Mouse (Mus musculus) kidney, embryonic 15.5 days (tissue): ENCODE measurements around the gene Twf2. TPM values are rescaled to one million over a fixed set of nuclear protein-coding genes. Genes with fewer than 3 reads are reported as not detected.

ENCODE experiments used
- ATAC-seq: fragments of 200-750 bp; cut with Nextera tagmentation; replicated peaks from 2 replicates; pipeline ENCODE4 v1.8.0; 2017; ENCODE audit warnings: moderate TSS enrichment; ENCODE audit not compliant: low FRiP score
- H3K27ac ChIP-seq: fragments of 300-500 bp; sonication (generic); 2 replicates; pipeline ENCODE4 v1.5.1; 2015; ENCODE audit warnings: mild to moderate bottlenecking, inconsistent platforms
- H3K27me3 ChIP-seq: fragments of 300-500 bp; sonication (generic); 2 replicates; pipeline ENCODE4 v1.6.1; 2015; ENCODE audit warnings: inconsistent platforms
- H3K36me3 ChIP-seq: fragments of 300-500 bp; sonication (generic); 2 replicates; pipeline ENCODE4 v1.6.1; 2015; ENCODE audit warnings: inconsistent platforms
- H3K4me1 ChIP-seq: fragments of 300-500 bp; sonication (generic); 2 replicates; pipeline ENCODE4 v1.6.1; 2015; ENCODE audit warnings: inconsistent platforms
- H3K4me2 ChIP-seq: fragments of 300-500 bp; sonication (generic); 2 replicates; pipeline ENCODE4 v1.6.1; 2015; ENCODE audit warnings: moderate library complexity, mild to moderate bottlenecking, inconsistent platforms
- H3K4me3 ChIP-seq: fragments of 300-500 bp; sonication (generic); replicated peaks from 2 replicates; pipeline ENCODE4 v1.5.1; 2015; ENCODE audit warnings: mild to moderate bottlenecking, inconsistent platforms
- H3K9ac ChIP-seq: fragments of 300-500 bp; sonication (generic); 2 replicates; pipeline ENCODE4 v1.6.1; 2015; ENCODE audit warnings: mild to moderate bottlenecking, inconsistent platforms
- H3K9me3 ChIP-seq: fragments of 300-500 bp; sonication (generic); replicated peaks from 2 replicates; pipeline ENCODE4 v1.6.1; 2016; ENCODE audit warnings: inconsistent platforms
- WGBS: fragments of 180-500 bp; shearing (Covaris S2); methylation state at CpG from one replicate; pipeline ENCODE4 v1.1.7; 2015; ENCODE audit warnings: mixed read lengths; 5-methylcytosine and 5-hydroxymethylcytosine counted together
- polyA plus RNA-seq: library from polyadenylated mRNA; unstranded; fragments of >200 nt; fragmentation: Nextera tagmentation; extraction: Ambion mirVana; gene quantifications from 2 replicates; pipeline ENCODE4 v1.2.1, GENCODE M21; 2015

The Twf2 gene
- polyA plus RNA-seq, 1 experiment from 2014 or later = 73.4 TPM

DNA sequence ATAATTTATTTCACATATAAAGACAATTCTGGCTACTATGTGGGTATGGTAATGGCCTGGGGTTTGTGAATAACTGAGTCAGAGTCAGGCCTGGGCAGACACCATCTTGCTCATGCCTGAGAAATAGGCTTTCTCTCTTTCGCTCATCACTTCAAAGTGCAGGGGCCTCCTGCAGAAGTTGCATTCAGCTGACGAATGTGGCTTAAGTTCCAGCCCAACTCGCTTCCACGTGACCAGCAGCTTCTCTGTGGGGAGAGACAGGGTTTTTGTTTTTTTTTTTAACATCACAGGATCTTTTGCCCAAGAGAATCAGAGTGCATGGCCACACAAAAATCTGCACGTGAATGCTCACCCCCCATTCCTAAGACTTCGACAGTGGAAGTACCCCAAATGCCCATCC, 31.0 kb downstream of the Twf2 start:
- Histone ChIP-seq H3K9me3 (no peaks in the 10 kb centered on the region), H3K36me3 (peaks cover 71% of the 10 kb centered on the region), H3K4me1 (peaks cover 12% of the 10 kb centered on the region), H3K9ac (no peak overlapping the region), H3K4me2 (no peak overlapping the region), H3K27ac (no peak overlapping the region), H3K4me3 (no peak overlapping the region), H3K27me3 (no peaks in the 10 kb centered on the region)
- 64% methylated on average over 6 of the region's 6 CpGs for WGBS
- no peak for ATAC-seq

DNA sequence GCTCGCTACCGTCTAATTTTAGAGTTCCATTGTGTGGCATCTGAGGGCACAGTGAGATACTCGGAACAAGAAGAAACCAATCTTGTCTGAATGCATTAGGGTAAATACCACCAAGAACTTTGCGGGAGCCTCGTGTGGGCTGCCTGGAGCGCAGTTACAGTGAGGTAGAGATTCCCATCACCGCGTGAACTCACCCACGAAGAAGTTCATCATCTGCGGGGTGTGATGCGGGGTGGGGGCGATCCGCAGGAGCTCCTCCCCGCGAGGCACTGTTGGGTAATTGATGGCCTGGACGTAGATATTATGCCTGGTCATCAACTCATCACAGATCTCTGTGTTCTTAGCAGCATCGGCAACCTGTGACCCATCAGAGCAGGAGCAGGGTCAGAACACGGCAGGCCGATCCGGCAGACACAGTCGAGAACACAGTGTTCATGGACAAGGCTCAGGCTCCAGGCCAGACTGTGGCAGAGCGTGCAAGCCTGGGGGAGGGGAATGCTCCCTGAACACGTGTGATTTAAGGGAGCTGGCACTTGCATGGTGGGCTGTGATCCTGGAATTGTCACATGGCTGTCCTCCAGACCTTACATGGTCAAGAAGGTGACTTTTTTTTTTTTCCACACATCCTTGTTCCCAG, 32.4 kb downstream of the Twf2 start:
- Histone ChIP-seq H3K9ac (no peak overlapping the region), H3K27ac (no peak overlapping the region), H3K4me1 (peaks cover 12% of the 10 kb centered on the region), H3K4me3 (no peak overlapping the region), H3K9me3 (no peaks in the 10 kb centered on the region), H3K27me3 (no peaks in the 10 kb centered on the region), H3K4me2 (no peak overlapping the region), H3K36me3 (peaks cover 84% of the 10 kb centered on the region)
- no peak for ATAC-seq
- 66% methylated on average over 23 of the region's 23 CpGs for WGBS

DNA sequence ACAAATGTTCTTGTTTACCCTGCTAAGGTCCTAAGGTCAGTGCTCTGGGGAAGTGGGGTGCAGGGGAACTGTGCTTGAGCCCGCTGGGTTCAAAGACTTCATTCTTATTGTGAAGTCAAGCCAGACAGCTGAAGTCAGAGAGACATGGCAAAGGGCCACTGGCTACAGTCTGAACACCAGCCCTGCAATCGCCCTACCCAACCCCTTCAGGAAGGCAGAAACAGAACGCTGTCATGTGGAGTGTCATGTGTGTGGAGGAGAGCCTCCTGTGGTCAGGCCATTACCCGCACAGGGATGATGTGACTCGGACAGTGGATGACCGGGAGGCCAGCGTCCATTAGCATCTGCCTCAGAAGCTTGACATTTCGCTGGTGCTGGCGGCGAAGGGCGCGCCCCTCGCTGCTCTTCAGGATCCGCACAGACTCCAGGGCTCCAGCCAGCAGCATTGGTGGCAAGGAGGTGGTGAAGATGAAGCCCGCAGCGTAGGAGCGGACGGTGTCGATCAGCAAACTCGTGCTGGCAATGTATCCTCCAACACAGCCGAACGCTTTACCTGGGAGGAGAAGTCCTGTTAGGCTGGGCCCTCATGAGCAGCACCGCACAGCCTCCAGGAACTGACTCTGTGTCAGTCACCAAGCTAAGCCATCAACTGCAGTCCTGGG, 33.4 kb downstream of the Twf2 start:
- no peak for ATAC-seq
- Histone ChIP-seq H3K4me2 (no peak overlapping the region), H3K36me3 (peaks cover 93% of the 10 kb centered on the region), H3K27ac (no peak overlapping the region), H3K9ac (no peak overlapping the region), H3K4me1 (peaks cover 10% of the 10 kb centered on the region), H3K9me3 (no peaks in the 10 kb centered on the region), H3K4me3 (no peak overlapping the region), H3K27me3 (no peaks in the 10 kb centered on the region)
- WGBS = 86% methylated on average over 23 of the region's 23 CpGs

DNA sequence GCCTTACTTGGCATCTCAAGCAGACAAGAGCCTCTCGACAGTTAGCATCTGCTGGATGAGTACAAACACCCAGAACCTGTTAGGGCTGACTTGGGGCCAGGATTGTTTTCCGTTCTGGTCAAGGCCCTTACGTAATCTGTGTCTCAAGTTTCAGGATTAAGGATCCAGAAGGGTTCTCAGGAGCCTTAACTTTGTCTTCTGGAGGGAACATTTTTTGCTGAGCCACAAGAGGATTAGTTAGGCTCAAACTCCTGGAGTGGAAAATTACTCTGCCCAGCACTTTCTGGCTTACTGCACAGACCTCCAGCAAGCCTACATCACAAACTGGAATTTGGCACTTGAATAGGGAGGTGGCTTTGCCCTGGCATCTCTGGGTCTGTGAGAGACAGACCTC, 33.9 kb downstream of the Twf2 start:
- Histone ChIP-seq H3K4me1 (peaks cover 10% of the 10 kb centered on the region), H3K9ac (no peak overlapping the region), H3K36me3 (peaks cover 99% of the 10 kb centered on the region), H3K27me3 (no peaks in the 10 kb centered on the region), H3K4me3 (no peak overlapping the region), H3K4me2 (no peak overlapping the region), H3K9me3 (no peaks in the 10 kb centered on the region), H3K27ac (0 out of 2 replicates have a peak overlapping the region, but pooled peaks have one; percentile 23)
- 70% methylated on average over 3 of the region's 3 CpGs for WGBS
- ATAC-seq = no peak

GRCm38 (mm10) chr9:106237401-106237800, 34.5 kb downstream of the Twf2 start:
- H3K4me3 ChIP-seq = no peak overlapping the region
- ATAC-seq = no peak
- H3K27ac ChIP-seq = peak overlapping the region; percentile 23; the same call in 1 of the 2 replicates
- no peak overlapping the region for H3K9ac ChIP-seq
- no peaks in the 10 kb centered on the region for H3K27me3 ChIP-seq
- H3K4me1 ChIP-seq = peaks cover 10% of the 10 kb centered on the region
- WGBS = 74% methylated on average over 8 of the region's 8 CpGs
- H3K4me2 ChIP-seq = no peak overlapping the region
- H3K9me3 ChIP-seq = no peaks in the 10 kb centered on the region
- peaks cover 99% of the 10 kb centered on the region for H3K36me3 ChIP-seq

DNA sequence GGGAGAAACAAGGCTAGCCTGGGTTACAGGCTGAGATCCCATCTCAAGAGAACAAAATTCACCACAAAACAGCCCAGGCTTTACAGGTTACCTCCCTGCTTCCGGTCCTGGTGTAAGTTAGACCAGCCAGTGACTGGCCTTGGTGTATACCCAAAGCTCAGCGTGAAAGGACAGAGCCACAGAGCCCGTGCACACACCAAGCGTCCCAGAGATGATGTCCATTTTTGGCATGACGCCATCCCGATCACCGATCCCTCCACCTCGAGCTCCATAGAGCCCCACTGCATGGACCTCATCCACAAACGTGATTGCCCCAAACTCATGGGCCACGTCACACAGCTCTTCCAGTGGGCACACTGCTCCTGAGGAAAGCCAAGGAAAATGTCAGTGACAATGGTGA, 35.0 kb downstream of the Twf2 start:
- Histone ChIP-seq H3K4me3 (no peak overlapping the region), H3K4me1 (peaks cover 11% of the 10 kb centered on the region), H3K36me3 (peaks cover 99% of the 10 kb centered on the region), H3K9ac (no peak overlapping the region), H3K27ac (peak overlapping the region; percentile 23; the same call in 1 of the 2 replicates), H3K9me3 (no peaks in the 10 kb centered on the region), H3K4me2 (no peak overlapping the region), H3K27me3 (no peaks in the 10 kb centered on the region)
- no peak for ATAC-seq
- 92% methylated on average over 10 of the region's 10 CpGs for WGBS

- Histone ChIP-seq H3K27me3 (no peaks in the 10 kb centered on the region), H3K9ac (no peak overlapping the region), H3K9me3 (no peaks in the 10 kb centered on the region), H3K4me2 (no peak overlapping the region), H3K36me3 (peaks cover 74% of the 10 kb centered on the region), H3K4me3 (no peak overlapping the region), H3K4me1 (peaks cover 20% of the 10 kb centered on the region), H3K27ac (no peak overlapping the region)
- WGBS = 87% methylated on average over 10 of the region's 10 CpGs
- no peak for ATAC-seq
Observed at GRCm38 (mm10) chr9:106241541-106242164, 38.7 kb downstream of the Twf2 start.

GRCm38 (mm10) chr9:106242813-106243488, 40.0 kb downstream of the Twf2 start:
- no peaks in the 10 kb centered on the region for H3K27me3 ChIP-seq
- H3K36me3 ChIP-seq = peaks cover 61% of the 10 kb centered on the region
- no peaks in the 10 kb centered on the region for H3K9me3 ChIP-seq
- WGBS = 55% methylated on average over 19 of the region's 19 CpGs
- no peak overlapping the region for H3K4me3 ChIP-seq
- no peak for ATAC-seq
- H3K27ac ChIP-seq = peak overlapping the region; percentile 48
- no peak overlapping the region for H3K9ac ChIP-seq
- no peak overlapping the region for H3K4me2 ChIP-seq
- H3K4me1 ChIP-seq = peaks cover 28% of the 10 kb centered on the region

DNA sequence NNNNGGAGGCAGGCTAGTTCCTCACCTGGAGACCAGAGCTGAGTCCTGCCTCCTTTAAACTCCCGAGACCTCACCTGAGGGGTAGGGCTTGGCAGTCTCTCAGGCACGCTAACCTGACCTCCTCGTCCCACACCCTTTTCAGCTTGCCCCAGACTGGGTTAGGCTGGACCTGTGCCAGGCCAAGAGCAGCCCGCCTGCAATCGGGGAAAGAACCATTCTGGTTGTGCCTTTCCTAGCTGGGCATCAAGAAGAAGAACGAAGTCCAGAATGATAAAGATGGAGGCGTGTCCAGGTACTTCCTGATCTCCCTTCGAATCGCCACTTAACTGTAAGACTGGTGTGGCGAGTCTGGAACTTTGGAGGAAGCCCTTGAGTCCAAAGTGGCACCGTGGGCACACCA, 46.6 kb downstream of the Twf2 start:
- no peak for ATAC-seq
- Histone ChIP-seq H3K4me2 (no peak overlapping the region), H3K9ac (no peak overlapping the region), H3K36me3 (peaks cover 7% of the 10 kb centered on the region), H3K4me1 (peaks cover 44% of the 10 kb centered on the region), H3K27me3 (no peaks in the 10 kb centered on the region), H3K27ac (0 out of 2 replicates have a peak overlapping the region, but pooled peaks have one; percentile 4), H3K4me3 (no peak overlapping the region), H3K9me3 (no peaks in the 10 kb centered on the region)
- 84% methylated on average over 11 of the region's 11 CpGs for WGBS

DNA sequence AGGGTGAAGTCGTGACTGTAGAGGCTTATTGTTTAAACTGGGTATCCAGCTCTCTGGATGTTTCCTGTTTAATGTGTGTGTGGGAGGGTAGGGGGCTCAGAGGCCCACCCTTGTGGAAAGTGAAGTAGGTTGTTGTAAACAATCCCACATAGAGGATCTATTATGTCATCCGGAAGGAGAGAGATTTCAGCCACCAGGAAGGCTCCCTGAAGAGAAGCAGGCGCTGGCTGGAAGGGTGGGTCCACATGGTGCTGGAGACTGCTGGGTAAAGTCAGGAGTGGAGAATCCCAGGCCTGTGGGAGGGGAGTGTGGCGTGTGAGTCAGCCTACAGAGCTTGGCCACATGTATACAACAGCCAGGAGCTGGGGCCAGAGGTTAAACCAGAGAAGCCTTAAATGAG, 47.3 kb downstream of the Twf2 start:
- H3K36me3 ChIP-seq = peaks cover 2% of the 10 kb centered on the region
- no peaks in the 10 kb centered on the region for H3K9me3 ChIP-seq
- H3K4me3 ChIP-seq = no peak overlapping the region
- ATAC-seq = no peak
- H3K4me1 ChIP-seq = peaks cover 39% of the 10 kb centered on the region
- no peaks in the 10 kb centered on the region for H3K27me3 ChIP-seq
- 0 out of 2 replicates have a peak overlapping the region, but pooled peaks have one; percentile 4 for H3K27ac ChIP-seq
- no peak overlapping the region for H3K9ac ChIP-seq
- 31% methylated on average over 4 of the region's 4 CpGs for WGBS
- H3K4me2 ChIP-seq = no peak overlapping the region

GRCm38 (mm10) chr9:106251066-106251465, 48.2 kb downstream of the Twf2 start:
- Histone ChIP-seq H3K27ac (no peak overlapping the region), H3K27me3 (no peaks in the 10 kb centered on the region), H3K4me3 (no peak overlapping the region), H3K9me3 (no peaks in the 10 kb centered on the region), H3K9ac (no peak overlapping the region), H3K4me2 (no peak overlapping the region), H3K36me3 (no peaks in the 10 kb centered on the region), H3K4me1 (peaks cover 35% of the 10 kb centered on the region)
- 46% methylated on average over 8 of the region's 8 CpGs for WGBS
- no peak for ATAC-seq

GRCm38 (mm10) chr9:106254001-106254400, 51.1 kb downstream of the Twf2 start:
- H3K4me2 ChIP-seq = no peak overlapping the region
- H3K27me3 ChIP-seq = no peaks in the 10 kb centered on the region
- H3K4me3 ChIP-seq = no peak overlapping the region
- WGBS = 74% methylated on average over 2 of the region's 2 CpGs
- no peaks in the 10 kb centered on the region for H3K36me3 ChIP-seq
- no peak overlapping the region for H3K9ac ChIP-seq
- ATAC-seq = no peak
- no peaks in the 10 kb centered on the region for H3K9me3 ChIP-seq
- peaks cover 17% of the 10 kb centered on the region for H3K4me1 ChIP-seq
- H3K27ac ChIP-seq = no peak overlapping the region
